Mouse (Mus musculus): ENCODE data around the gene Top3a.

The Top3a gene

GRCm38 (mm10) chr11:60774841-60775240 is 2.3 kb downstream of the Top3a start:
- DNase-seq (ENCODE audit: low spot score in 2 of 2), result no peak

- DNase-seq (ENCODE audit: low spot score in 2 of 2), result no peak
Observed at GRCm38 (mm10) chr11:60774158-60774689, 2.9 kb downstream of the Top3a start.

GRCm38 (mm10) chr11:60772161-60772560 is 5.0 kb downstream of the Top3a start:
- DNase-seq (ENCODE audit: low spot score in 2 of 2), result no peak

- DNase-seq (ENCODE audit: low spot score in 2 of 2), result no peak
Observed at GRCm38 (mm10) chr11:60770776-60771175, 6.4 kb downstream of the Top3a start.

- DNase-seq (ENCODE audit: low spot score in 2 of 2), result no peak
Observed at GRCm38 (mm10) chr11:60769322-60769721, 7.8 kb downstream of the Top3a start.

GRCm38 (mm10) chr11:60766969-60767368 is 10.2 kb downstream of the Top3a start:
- DNase-seq (ENCODE audit: low spot score in 2 of 2), result no peak

- no peak for DNase-seq (ENCODE audit: low spot score in 2 of 2)
Observed at GRCm38 (mm10) chr11:60761681-60762080, 15.5 kb downstream of the Top3a start.

- no peak for DNase-seq (ENCODE audit: low spot score in 2 of 2)
Observed at GRCm38 (mm10) chr11:60755570-60755969, 21.6 kb downstream of the Top3a start.

GRCm38 (mm10) chr11:60740321-60740720 is 36.8 kb downstream of the Top3a start:
- DNase-seq (ENCODE audit: low spot score in 2 of 2), result no peak

- DNase-seq (ENCODE audit: low spot score in 2 of 2), result no peak
Observed at GRCm38 (mm10) chr11:60737450-60737849, 39.7 kb downstream of the Top3a start.

GRCm38 (mm10) chr11:60736491-60736890 is 40.7 kb downstream of the Top3a start:
- no peak for DNase-seq (ENCODE audit: low spot score in 2 of 2)

GRCm38 (mm10) chr11:60735191-60735590 is 42.0 kb downstream of the Top3a start:
- no peak for DNase-seq (ENCODE audit: low spot score in 2 of 2)

GRCm38 (mm10) chr11:60734206-60734605 is 43.0 kb downstream of the Top3a start:
- no peak for DNase-seq (ENCODE audit: low spot score in 2 of 2)

GRCm38 (mm10) chr11:60731251-60731650 is 45.9 kb downstream of the Top3a start:
- no peak for DNase-seq (ENCODE audit: low spot score in 2 of 2)

- peak in 1 of 2 experiments; percentile 67 for DNase-seq (ENCODE audit: low spot score in 2 of 2)
Observed at GRCm38 (mm10) chr11:60730169-60730568, 47.0 kb downstream of the Top3a start.

- DNase-seq (ENCODE audit: low spot score in 2 of 2), result no peak
Observed at GRCm38 (mm10) chr11:60729217-60729641, 47.9 kb downstream of the Top3a start.

- peak; percentile 90 to 92 for DNase-seq (ENCODE audit: low spot score in 2 of 2)
Observed at GRCm38 (mm10) chr11:60728260-60728761, 48.9 kb downstream of the Top3a start, which contains the start of gene Mief2. TSS of gene Mief2 (plus strand) at chr11:60728398.

GRCm38 (mm10) chr11:60727392-60728140 is 49.6 kb downstream of the Top3a start:
- DNase-seq (ENCODE audit: low spot score in 2 of 2), result peak in 1 of 2 experiments; percentile 65

- DNase-seq (ENCODE audit: low spot score in 2 of 2), result peak; percentile 86 to 95
Observed at GRCm38 (mm10) chr11:60726601-60727391, 50.4 kb downstream of the Top3a start, which contains the start of gene Flii. TSS of gene Flii (minus strand) at chr11:60727263.

- DNase-seq (ENCODE audit: low spot score in 2 of 2), result no peak
Observed at GRCm38 (mm10) chr11:60719263-60719662, 57.9 kb downstream of the Top3a start.

GRCm38 (mm10) chr11:60715833-60716232 is 61.3 kb downstream of the Top3a start:
- no peak for DNase-seq (ENCODE audit: low spot score in 2 of 2)

- no peak for DNase-seq (ENCODE audit: low spot score in 2 of 2)
Observed at GRCm38 (mm10) chr11:60712639-60713255, 64.4 kb downstream of the Top3a start.

Measured in spleen, postnatal 4 days (tissue).